Mouse (Mus musculus) embryo, embryonic 9.5 days (tissue): ENCODE results near the gene Sycp2l.

ENCODE experiments used
- DNase-seq: peaks from one replicate; pipeline ENCODE4 v3.0.0-alpha.2; 2017; ENCODE audit errors: extremely low spot score

Sycp2l gene

DNA sequence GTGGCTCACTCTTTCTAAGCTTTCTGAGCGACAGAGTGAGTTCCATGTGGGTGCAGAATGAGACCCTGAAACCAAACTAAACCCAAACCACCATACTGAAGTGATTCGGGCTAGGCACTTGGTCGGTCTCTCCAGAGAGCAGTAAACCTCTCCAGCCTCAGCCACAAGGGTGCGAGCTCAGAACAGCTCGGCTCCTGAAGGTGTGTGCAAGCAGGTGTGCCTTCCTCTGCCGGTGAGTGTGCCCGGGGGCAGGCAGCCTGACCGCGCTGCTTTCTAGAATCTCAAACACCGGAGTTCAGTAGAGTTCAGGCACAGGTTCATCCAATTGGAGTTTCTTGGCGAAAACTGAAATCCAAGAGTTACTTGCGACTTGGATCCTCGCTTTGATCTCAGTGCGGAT, at the start of gene Sycp2l:
Sycp2l (plus strand) TSS at position 368 of the 400 bp plus-strand sequence.
- no peak for DNase-seq

DNA sequence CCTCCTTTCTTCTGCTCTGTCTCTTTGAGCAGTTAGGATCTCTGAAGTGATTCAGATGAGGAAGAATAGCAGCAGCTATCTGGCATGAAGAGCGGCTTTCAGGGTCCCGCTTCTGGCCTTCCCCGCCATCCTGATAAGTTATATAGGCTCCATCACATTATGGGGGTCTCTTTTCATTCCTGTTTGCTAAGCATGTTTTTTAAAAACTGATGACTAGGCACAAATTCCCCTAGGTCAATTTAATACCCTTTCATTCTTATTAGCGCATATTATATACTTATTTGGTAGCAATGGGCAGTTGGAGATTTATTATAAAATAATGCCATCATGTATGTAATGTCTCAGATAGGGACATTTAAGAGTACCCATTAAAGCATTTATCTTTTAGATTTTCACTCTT, 46.5 kb upstream of the Sycp2l start:
- DNase-seq = no peak

DNA sequence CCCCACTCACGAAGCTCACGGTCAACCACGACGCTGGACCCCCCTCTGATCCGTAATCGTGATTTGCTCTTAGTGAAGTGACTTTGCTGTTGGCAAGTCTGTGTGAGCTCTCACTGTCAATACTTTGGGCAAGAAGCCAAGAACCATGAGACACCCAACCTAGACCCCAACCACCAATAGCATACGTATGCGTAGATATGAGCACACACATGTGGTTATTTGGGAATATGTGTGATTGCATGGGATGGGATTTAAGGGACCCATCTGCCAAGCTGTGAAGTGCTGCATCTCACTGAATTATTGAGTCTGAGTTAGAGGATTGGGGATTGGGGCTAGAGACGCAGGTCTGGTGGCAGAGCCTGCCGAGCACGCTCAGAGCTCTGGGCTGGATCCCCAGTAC, 42.5 kb upstream of the Sycp2l start:
- no peak for DNase-seq

DNA sequence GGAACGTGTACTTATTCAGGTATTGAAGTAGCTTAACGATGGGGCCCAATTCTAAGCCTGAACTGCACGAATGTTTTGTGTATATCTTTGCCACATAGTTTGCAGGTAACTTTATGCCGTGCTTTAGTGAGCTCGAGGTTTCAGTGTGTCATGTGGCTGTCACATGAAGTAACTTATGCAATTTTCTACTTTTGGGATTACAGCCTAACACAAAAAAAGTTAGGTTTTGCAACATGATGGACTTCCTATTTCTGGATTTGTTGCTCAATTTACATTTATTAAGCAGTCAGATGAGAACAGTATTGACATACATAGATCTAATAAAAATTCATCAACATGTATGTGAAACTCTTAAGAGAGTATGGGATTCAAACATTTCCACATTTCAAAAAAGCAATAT, 40.3 kb upstream of the Sycp2l start:
- no peak for DNase-seq

DNA sequence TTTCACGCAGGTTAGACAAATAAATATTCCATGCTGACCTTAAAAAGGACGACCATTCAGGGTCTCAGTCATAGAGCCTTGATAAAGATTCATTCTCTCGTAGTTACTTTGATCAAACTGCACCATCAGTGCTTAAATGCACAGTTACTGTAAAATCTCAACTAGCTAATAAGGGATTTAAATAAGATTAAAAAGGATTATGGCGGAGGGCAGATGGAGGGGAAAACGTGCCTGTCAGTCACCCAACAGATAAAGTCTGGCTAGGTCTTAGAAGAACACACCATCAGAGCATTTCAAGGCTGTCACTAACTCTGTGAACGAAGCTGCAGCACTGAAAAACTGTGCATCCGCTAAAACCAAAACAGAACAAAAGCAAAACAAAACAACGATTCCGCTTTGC, 36.2 kb upstream of the Sycp2l start:
- DNase-seq = no peak

DNA sequence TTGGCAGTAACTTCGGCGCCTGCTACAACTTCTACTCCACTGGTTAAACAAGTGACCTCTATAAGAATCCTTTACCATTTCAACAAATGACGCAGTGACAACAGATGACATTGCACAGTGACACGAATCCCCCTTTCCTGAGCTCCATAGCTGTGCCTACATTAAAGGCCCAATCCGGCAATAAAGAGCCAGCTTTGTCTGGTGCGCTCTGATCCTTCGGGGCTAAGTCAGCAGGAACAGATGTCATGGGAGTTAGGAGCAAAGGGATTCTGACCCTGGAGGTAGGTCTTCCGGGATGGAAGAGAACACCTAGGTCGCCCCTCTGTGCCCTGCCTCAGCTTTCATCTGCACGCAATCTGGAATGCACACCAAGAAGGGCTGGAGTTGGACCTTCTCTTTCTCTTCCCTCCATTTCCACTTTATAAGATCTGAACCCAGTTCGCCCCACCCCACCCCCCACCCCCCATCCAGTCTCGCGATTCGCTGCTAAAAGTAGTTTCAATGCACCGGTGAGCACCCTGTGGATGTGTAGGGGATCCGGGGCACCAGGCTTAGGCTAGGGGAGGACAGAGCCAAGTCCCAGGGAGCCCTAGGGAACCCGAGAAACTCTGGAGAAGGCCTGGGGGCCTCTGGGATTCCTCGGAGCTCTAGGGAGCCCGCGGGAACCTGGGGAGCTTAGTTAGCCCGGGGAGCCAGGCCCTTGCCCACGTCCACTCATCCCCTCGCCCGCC, 35.3 kb upstream of the Sycp2l start:
- DNase-seq = no peak

DNA sequence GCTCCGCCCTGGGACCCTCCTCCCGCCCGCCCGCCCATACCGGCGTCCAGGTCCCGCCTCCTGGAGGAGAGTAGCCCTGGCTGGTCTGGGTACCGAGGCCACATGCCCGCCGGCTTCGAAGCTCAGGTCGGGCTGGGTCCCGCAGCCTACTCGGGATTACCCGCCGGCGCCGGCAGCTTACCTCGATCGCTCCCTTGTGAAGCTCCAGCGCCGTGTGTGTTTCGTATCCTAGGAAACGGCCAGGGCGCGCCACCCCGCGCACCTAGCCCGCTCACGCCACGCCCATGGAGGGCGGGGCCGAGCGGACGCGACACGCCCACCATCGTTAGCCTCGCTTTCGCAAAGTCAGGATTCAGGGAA, 34.7 kb upstream of the Sycp2l start, which contains the start of gene Mak:
Mak (minus strand) TSS at position 286 of the 360 bp plus-strand sequence.
- peak; percentile 80 for DNase-seq

DNA sequence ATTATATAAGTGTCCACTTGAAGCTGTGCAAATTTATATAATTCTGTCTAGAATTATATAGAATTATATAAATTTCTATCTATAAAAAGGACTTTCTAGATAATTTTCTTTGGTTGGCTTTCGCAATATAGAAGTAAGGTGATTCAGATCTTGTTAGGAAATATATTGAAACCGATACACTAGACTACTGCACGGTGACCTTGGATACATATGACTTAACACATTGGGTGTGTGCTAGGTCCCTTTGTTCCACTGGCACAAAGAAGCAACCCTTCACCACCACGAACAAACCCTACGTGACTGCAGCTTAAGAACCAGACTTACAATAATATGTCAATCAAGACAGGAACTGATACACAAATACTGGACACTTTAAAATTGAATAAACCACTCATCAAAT, 34.2 kb upstream of the Sycp2l start:
- no peak for DNase-seq

DNA sequence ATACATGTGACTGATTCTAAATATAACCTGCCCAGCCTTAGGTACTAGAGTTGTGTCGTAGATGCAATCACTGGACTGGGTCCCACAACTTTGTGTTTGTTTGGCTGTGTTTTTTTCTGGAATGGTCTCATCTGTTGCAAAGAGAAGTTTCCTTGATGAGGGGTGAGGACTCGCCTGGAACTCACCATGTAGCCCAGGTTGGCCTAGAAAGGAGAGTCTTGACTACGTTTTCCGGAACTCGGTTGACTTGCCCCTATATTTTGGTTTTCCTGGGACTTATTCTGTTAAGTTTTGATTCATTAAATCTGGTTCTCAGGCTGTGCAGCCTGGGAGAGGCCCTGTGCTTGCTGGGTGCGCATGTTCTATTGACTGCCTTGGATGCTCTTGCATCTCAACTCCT, 33.4 kb upstream of the Sycp2l start:
- DNase-seq = no peak

DNA sequence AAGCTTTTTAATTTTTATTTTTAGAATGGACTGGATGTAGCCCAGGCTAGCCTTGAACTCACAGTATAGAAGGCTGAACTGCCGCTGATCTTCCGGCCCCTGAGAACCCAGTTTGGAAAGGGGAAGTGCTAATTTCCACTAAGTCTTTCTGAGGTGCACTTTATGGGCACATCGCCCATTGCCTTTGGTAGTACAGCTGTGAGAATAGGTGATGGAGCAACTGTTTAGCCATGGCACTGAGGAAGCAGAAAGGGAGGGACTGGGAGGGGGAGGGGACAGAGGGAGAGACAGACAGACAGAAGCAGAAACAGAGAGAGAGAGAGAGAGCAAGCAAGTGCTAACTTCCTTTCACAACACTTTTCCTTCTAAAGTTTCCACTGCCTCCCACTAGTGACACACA, 29.6 kb upstream of the Sycp2l start:
- no peak for DNase-seq

DNA sequence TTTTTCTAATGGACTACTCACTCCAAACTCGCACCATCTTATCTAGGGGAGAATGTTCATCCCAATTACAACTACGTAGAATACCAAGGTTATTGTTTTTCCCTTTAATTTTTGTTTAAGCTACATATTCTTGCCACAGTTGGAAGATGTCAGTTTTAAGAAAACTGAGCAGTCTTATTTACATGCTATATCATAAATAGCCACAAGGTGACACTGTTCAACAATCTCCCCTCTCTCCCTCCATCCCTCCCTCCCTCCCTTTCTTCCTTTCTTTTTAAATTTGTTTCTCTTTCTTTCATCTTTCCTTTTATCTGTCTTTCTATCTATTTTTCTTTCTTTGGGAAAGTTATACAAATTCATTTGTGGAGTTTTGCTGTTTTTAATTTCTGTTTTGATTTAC, 29.0 kb upstream of the Sycp2l start:
- no peak for DNase-seq

DNA sequence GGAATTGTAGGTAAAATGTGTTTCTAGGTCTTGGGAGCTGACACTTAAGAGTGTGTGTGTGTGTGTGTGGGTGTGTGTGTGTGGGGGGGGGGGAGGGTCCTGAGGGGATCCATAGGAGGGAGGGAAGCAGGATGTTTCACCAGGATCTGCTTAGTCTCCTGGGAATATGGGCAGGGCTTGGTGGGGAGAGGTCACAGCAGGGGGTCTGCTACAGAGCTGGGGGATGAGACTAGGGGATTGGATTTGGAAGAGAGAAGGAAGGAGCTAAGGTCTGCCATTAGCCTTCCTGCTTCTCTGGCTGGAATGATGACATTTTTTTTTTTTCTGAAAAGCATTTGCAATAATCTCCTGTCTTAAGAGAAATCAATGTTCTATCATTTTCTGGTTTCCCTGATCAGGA, 25.4 kb upstream of the Sycp2l start:
- no peak for DNase-seq

DNA sequence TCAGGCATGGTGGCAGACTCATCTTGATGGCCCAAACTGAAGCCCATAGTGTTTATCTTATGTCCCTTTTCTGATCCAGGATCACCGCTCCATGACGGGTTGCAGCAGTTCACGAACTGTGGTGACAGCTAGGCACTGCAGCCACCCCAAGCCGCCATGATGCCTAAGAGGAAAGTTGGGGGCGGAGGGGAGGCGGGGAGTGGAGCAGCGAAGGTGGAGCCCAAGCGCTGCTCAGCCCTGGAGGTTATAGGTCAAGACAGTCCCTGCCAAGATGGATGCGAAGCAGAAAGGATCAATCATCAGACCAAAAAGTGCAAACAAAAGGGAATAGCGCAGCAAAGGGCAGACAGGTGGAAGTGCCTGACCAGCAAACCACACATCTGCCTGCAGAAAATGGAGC, 22.8 kb upstream of the Sycp2l start:
- peak; percentile 55 for DNase-seq

DNA sequence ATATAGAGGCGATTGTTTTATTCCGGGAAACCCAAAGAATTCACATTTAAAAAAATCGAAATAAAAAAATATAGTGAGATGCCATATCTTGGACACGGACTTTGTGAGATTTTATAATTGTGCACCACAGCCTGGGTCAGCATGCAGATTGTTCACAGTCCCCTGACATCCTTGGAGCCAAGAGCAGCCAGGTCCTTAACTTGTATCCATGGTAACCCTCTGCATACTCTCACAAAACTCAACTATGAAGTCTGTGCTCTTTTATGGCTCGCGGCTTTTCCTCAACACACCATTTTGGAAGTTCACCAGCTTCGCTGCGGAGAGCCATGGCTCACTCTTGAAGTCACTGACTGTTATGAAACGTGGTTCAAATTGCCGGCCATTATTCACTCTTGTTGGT, 19.9 kb upstream of the Sycp2l start:
- no peak for DNase-seq

DNA sequence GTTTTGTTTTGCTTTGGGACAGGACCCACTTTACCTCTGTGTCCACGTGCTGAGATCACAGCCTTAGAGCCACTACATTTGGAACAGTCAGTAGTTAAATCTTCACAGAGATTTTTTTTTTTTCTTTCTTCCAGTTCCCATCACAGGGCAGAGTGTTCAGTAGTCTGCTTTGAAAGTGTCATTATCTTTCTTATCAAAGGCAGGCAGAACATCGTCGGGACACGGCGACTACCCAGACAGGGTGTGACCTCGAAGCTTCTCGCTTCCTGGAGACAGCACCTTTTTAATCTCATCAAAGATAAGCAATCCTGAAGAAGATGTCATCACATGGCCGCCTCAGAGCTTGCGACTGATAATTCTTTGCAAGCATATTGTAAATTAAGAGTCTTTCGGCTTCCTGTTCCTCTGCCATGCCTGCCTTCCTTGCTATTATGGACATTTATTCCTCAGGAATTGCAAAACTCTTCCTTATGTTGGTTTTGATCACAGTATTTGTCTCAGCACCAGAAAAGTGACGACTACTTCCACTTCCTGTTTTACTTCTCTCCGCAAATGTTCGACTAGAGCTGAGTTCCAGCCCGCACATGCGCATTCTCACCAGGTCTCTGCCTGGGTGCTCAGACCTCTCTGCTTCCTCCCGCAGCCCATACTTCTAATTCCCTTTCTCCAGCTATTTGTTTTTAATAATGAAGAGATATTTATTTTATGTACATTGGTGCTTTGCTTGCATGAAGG, 16.6 kb upstream of the Sycp2l start:
- no peak for DNase-seq

DNA sequence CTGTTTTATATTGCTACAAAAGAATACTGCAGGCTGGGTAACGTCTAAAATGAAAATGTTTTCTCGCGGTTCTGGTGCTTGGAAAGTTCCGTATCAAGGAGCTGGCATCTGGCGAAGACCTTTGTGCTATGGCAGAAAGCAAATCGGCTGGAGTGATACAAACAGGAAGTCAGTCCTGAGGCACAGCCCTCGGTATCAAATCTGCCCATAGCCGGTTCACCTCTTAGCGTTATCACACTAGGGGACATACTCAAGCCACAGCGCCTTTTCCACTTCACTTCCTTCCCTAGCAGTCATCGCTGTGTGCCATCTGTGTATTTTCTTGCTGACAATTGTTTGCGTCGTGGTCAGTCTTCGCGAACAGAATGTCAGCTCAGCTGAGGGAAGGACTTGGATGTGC, 15.8 kb upstream of the Sycp2l start:
- no peak for DNase-seq

DNA sequence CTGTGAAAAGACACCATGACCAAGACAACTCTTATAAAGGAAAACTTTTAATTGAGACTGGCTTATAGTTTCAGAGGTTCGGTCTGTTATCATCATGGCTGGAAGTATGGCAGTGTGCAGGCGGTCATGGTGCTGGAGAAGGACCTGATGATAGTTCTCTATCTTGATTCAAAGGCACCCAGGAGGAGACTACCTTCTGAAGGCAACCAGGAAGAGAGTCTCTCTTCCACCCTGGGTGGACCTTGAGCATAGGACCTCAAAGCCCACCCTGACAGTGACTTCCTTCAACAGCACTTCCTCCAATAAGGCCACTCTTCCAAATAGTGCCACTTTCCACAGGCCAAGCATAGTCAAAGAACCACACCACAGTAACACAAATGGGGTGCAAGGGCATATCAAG, 14.1 kb upstream of the Sycp2l start:
- no peak for DNase-seq

DNA sequence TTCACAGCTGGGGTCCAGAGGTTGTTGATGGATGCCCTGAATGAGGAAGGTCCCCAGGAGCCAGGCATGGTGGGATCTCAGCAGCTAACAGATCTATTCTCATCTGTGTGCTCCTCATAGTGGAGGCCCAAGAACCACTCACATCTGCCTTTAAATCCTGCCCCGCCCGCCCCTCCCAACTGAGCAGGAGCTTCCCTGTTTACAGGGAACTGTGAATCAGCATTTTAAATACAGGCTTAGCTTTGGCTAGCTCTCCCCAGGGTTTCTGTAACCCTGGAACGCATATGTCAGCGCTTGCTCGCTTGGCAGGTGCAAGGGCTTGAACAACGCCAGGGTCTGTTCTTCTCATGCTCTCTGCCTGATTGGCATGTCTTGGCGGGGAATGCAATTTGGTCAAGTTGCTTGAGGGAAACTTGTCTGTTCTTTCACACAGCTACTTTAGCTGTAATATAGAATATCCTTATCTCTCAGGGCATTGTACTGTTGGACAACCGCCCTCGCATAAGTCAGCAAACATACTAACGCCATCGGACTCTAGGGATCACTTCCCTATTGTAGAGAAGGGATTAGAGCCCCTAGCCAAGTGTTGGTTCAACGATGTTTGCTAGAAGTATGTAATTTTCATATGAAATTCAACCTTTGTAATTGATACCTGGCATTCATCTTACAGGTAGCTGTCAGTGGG, 10.1 kb upstream of the Sycp2l start:
- DNase-seq = no peak

DNA sequence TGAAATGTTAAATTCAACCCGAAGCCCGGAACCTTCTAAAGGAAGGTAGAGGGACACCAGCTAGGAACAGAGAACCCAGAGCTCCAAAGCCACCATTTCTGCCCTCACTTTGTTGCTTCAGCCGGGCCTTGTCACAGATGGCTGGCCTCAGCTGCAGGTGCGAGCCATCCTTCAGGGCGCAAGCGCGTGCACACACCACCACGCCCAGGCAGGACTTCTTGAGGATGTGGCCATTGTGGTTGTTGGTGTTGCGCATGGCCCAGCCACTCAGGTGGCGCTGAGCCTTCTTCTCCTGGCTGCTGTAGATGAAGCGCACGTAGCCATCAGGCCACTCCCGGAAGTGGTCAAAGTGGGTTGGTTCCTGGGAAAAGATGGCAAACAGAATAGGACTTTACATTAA, 8.6 kb upstream of the Sycp2l start:
- no peak for DNase-seq

DNA sequence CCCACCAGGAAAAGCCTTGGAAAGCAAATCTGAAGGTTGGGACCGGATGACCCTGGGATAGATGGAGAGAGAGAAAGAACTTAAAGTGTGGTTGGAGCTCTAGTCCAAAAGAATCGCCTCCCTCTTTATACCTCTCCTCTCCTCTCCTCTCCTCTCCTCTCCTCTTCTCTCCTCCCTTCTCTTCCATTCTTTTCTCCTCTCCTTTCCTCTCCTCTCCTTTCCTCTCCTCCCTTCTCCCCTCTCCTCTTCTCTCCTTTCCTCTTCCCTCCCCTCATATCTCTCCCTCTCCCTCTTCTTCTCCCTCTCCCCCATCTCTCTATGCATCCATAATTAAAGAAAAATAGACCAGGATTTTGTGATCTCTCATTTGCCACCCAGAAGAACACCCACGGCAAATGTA, 3.2 kb upstream of the Sycp2l start, which contains the start of gene Gcm2:
Gcm2 (minus strand) TSS at position 101 of the 400 bp plus-strand sequence.
- DNase-seq = no peak

DNA sequence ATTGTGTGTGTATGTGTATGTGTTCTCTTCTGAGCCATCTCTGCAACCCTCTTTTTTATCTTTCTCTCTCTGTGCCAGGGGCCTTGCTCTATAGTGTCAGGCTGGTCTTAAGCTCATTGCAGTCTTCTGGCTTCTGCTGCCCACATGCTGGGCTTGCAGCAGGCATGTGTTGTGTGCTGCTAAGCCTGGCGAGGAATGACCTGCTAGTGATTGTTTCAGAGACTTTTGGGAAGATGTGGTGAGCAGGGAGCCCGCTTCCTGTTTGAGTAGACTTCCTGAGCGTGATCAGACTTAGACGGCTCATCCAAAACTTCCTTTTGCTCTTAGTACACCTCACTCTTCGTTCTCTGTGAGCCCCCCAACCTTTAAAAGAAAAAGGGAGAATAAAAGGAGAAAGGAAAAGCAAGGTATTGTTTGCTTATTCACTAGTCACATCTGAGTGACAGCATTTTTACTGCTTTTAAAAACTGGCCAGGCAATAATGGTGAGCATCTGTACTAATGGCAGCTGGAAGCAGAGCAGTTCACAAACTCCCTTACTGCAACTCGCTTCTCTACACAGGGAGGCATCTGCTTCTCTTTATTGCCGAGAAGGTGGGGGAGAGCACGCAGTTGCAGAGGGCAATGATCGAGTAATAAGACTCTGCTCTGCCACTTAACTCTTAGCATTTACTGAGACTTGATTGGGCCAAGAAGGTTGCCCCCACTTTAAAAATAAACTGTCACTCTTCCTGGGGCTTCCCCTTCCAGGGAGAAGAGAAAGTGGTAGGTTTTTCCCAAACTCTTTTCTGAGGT, 5.2 kb downstream of the Sycp2l start:
- no peak for DNase-seq

DNA sequence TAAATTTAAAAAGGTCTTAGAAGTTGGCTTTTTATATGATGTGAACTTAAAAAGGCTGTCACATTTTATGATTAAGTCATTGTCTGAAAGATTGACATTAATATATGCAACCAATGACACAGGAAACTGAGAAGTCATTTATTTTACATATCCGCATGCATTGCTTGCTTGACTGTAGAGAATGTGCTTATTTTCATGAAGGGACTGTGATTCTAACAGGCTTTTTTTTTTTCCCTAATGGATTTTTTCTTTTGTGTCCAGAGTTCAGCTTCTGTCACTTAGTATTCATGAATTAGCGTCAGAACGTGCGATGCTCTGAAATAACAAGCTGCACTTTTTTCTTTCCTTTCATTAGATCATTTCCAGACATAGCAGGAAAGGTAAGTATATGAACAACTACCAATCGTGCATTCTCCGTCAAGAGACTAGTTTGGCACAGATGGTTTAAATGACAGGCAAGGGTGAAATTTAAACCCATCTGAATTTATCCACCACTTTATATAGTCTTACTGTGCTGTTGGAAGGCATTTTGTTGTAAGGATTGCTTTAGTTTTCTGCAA, 9.6 kb downstream of the Sycp2l start:
- no peak for DNase-seq
